Mouse (Mus musculus) layer of hippocampus, postnatal 36 days (tissue): ENCODE results near the gene Elf1. TPM values are rescaled to one million over a fixed set of nuclear protein-coding genes. Genes with fewer than 3 reads are reported as not detected.

ENCODE experiments used
- microRNA-seq, 2 experiments: library from miRNA; unstranded; fragments of <30 nt; microRNA quantifications; one replicate each; pipeline ENCODE4 v1.2.0; 2021
- total RNA-seq, 2 experiments: library from RNA; stranded (reverse); gene quantifications; 2 replicates each; pipeline ENCODE4 v1.2.3; 2021

Gene Elf1
- total RNA-seq, 2 experiments from 2014 or later = 5.0 to 5.2 TPM

Small RNAs within 50 kb of the gene (microRNA-seq; reads per million reads assigned to microRNA genes)
- 0 reads per million in 2 experiments for gene Gm27857

Other genes starting within 250 kb of the Elf1 start
- gene Zfp957, start 233.8 kb upstream of the Elf1 start, total RNA-seq = not detected
- 10 to 100 TPM; 44.6 to 44.8 TPM for gene Rgcc, start 179.5 kb upstream of the Elf1 start, total RNA-seq
- gene Naa16, start 90.4 kb upstream of the Elf1 start, total RNA-seq = 10 to 100 TPM; 16.1 to 18.2 TPM
- 1 to 10 TPM; 5.5 to 5.7 TPM for gene Mtrf1, start 83.4 kb upstream of the Elf1 start, total RNA-seq
- 10 to 100 TPM; 42.8 to 44.0 TPM for gene Kbtbd7, start 54.7 kb upstream of the Elf1 start, total RNA-seq
- gene Kbtbd6, start 29.4 kb upstream of the Elf1 start, total RNA-seq = 1 to 10 TPM in 1 of 2 experiments, under 1 TPM in 1; 0.81 to 1.3 TPM
- gene Wbp4, start 326 bp downstream of the Elf1 start, total RNA-seq = 10 to 100 TPM; 55.4 to 56.7 TPM
- gene Sugt1, start 106.5 kb downstream of the Elf1 start, total RNA-seq = 10 to 100 TPM; 81.6 to 96.0 TPM
- 1 to 10 TPM; 1.3 to 1.5 TPM for gene Cnmd, start 181.0 kb downstream of the Elf1 start, total RNA-seq